Mouse (Mus musculus) monocyte, adult 2 months (primary cell): Measurements from ENCODE around the gene Qrich1.

ENCODE experiments used
- DNase-seq, 2 experiments: peaks; one replicate each; pipeline ENCODE4 v3.0.0; 2022; ENCODE audit warnings: low spot score in 2 of 2, low read depth in 1 of 2

Gene Qrich1

DNA sequence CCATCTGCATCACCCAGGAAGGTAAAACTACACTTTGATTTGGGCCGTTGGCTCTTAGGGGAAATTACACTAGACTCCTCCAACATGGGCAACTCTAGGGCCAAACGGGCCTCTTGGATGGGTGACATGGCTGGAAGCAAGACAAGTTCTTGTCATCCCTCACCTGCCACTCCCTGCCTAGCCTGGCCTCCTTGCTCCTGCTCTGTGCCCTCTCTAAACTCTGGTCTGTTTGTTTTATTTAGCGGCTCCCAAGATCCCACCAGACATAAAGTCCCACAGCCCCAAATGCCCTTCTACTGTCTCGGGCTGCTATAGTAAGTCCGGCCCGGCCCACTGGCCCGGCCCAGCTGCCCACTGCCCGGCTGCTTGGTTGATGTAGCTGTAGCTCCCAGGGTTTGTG, 47.1 kb downstream of the Qrich1 start:
- no peak for DNase-seq

DNA sequence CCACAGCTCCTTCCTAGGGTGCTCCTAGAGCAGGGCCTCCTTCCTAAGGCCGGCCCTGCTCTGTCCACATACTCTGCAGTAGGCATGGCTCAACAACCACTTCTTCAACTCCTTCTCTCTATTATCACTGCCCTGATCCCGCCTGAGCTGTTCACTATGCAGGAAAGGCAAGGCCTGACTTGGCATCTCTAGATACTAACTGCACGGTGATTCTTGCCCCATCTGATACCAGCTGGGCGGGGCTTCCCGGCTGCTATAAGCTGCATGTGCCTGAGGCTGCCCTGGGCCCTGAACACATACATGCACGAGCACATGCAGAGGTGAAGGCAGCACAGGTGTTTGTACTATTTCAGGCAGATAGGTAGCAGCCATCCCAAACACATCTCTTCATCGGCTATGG, 47.5 kb downstream of the Qrich1 start:
- DNase-seq: no peak

DNA sequence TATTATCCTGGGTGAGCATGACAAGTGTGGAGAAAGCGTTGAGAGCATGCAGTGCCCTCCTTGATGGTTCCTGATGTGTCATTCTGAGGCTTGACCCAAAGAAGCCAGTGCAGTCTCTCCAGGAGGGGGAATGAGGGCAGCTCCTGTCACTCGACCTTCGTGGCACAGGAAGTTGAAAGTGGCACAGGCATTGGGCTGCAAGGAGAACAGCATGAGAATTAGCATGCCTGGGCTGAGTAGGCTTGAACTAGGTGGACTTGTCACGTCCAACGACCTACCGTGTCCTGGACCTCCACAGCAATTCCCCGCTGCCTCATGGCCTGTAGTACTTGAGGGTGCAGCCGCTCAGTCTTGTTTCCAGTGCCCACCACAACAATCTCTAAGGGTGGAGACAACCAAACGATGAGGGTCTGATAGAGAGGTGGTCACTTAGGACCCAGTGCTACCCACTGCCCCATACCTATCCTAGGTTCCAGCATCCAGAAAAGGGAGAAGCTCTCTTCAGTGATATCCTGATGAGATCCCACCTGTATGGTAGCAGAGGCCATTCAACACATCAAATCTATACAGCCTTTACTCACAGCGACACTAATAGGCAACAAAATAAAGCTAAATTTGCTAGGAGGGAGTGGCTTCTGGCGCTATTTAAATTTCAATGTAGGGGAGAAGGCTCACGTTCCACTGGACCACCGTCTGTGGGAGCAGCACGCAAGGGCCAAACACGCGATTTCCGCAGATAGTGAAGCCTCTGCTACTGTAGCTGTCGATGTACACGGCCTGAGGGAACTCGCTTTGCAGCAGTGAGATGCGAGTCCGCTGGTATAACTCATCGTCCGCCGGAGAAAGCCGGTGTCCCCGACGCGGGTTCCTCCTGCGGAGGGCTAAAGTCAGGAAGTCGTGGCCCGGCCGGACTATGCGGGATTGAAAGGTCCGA, 49.5 kb downstream of the Qrich1 start:
- DNase-seq: no peak

DNA sequence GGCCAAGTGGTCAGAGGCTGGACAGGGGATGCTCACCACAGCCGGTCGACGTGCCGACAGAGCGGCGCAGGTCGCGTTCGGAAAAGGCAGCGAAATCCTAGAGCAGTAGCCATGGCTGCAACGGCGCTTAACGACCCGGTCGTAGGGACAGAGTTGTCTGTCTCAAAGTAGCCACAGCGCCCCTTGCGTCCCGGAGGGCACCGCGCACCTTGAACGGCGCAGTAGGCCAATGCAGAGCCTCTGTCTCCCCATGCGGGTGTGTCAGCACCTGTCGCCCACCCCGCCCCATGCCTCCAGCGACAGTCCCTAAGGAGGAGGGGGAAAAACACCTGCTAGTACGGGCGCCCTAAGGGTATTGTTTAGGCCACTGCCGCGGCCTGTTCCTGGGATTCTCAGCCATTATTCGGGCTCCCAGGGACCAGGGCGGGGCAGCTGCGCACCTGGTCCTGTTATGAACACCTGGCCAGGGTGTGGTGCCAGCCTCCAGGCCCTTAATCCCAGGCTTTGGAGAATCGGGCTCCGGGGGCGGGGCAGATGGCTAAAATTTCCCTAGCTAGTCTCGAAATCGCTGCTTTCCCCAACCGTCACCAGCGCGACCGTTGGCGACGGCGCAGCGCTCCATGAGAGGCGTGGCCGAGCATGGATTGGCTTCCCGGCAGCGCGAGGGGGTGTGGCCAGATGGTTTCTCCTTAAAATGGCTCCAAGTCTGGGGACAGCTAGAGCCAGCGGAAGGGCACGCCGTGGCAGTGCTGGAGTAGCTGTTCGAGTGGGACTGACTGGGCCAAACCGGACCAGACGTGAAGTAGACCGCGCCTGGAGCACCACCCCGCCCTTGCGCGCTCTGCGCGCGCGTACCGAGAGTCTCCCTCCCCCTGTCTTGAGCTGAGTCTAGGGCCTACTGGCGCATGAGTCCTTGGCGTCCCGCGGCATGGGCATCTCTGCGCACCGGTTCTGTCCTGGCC, 50.5 kb downstream of the Qrich1 start, which contains the start of gene Ndufaf3:
TSS of gene Ndufaf3 (minus strand) at position 620 of the 962 bp plus-strand sequence.
- DNase-seq: peak; percentile 90 to 93

DNA sequence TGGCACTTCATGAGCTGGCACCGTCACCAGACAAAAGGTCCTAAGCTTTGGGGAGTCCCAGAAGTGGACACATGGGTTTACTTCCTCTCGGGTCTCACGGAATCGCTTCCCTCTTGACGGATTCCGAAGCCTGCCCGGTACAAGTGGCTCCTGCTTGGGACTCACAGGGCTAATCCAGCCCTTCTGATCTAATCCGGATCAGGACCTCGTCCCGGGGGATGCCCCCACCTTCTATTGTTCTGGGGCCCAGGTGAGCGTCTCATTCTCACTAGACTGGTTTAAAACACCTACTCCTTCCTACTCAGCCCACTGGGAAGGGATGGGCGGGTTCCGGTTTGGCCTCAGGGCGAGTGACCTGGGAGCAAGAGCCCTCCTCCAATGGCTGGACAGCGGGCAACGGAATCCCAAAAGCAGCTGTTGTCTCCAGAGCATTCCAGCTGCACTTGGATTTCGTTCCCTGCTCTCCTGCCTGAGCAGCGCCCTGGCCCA, 51.4 kb downstream of the Qrich1 start:
- peak; percentile 27 to 57 for DNase-seq

DNA sequence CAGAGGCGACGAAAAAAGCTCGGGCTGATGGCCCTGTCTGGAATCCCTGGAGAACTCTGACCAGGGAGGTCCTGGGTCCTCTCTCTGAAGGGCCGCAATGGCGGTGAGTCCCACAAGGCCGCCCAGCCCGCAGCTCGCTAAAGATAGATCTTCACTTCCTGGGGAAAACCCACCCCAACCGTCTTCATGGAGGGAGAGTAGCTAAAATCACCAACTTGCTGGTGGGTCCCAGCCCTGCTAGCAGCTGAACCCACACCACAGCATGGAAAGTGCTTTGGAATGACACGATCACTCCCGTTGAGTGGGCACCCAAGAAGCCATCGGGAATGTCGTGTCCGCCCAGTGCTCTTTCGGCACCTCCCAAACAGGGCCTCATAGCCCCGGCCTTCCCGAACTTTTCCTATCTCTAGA, 51.9 kb downstream of the Qrich1 start:
- no peak for DNase-seq

DNA sequence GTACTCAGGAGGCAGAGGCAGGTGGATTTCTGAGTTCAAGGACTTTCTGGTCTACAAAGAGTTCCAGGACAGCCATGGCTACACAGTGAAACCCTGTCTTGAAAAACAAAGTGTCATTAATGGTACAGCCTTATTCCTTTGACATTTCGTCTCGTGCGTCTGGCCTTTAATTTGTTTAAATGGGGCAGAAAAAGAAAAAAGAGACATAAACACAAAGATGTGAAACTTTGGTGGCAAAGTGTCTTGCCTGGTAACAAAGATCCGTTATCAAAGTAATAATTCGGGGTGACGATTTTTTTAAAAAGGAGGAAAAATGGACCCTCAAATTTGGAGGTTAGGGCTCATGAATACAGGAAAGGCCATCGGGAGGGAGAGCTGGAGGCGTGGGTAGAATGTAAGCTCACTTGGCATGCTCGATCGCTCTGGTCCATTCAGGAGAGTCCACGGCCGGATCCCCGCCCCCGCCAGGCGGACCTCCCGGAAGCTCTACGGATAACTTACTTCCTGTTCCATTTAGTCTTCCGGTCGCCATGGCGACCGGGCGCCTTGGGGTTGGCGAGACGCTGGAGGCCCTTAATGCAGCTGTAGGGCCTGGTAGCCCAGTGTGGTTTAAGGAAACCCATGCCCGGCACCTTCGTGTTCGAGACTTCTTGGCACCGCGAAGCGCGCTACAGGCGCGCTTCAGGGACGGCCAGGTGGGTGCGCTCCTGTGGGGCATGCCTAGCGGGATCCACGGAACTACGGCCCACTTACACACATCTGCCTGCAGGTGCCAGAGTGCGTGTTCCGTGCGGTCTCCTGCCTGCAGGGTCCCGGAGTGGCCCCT, 53.0 kb downstream of the Qrich1 start, which contains the start of gene Dalrd3:
TSS of gene Dalrd3 (plus strand) at position 506 of the 826 bp plus-strand sequence.
- peak; percentile 58 to 78 for DNase-seq

DNA sequence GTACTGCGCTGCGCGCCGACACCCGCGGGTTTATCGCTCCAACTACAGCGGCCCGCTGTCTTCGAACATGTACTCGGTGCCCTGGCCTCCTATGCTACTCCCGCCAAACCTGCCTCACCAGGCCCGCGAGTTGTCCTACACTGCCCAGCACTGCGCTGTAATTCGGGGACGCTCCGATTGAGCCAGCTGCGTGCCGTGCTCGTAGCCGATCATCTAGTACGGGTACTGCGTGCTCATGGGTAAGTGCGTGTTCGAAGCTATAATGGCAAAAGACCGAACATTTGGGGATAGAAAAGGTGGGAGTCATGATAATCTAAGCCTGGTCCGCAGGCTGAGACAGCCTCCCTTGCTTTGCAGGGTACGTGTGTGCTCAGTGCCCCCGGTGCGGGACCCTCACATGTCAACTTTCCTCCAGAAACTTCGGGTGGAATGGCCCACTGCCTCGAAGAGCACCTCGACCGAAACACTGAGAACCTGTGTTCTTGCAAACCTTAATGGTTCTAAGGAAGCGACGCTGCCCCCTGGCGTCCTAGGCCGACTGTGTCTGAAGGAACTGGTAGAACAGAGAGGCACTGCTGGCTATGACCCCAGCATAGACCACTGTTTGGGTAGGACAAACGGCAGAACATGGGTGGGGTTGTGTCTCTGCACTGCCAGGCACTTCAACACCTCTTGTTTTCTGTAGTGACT, 53.7 kb downstream of the Qrich1 start:
- DNase-seq: peak; percentile 37 to 65

DNA sequence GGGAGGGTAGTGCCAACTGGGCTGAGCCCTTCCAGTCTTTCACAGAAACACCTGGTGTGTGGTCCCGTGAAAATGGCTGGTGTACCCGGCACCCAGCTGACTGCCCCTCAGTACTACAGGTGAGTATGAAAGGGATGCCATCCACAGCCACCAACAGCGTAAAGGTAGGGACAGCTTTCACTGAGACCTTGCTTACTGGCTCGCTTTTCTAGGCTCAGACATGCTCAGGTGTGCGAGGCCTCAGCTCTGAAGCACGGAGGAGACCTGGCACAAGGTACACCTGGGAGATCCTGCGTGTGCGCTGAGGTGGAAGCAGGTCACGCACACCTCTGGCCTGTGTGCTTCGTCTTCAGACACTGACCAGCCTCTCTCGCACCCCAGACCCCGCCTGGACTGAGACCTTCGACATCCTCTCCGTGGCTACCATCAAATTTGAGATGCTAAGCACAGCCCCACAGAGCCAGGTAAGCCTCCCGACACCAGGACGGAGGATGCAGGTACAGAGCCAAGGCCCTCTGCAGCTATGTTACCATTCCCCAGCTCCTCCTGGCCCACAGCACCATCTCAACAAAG, 54.9 kb downstream of the Qrich1 start:
- no peak for DNase-seq

DNA sequence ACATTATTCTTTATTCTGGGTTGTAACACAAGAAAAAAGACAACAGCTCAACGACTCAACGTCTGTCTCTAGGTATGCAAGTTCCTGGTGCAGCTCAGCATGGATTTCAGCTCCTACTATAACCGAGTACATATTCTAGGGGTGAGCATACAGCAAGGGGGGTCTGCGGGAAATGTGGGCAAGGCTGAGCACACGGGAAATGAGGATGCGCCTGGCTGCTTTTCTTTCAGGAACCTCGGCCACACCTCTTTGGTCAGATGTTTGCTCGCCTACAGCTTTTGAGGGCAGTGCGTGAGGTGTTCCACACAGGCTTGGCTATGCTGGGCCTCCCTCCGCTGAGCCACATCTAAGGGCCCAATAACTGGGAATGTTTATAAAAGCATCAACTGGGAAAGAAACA, 55.7 kb downstream of the Qrich1 start:
- no peak for DNase-seq

DNA sequence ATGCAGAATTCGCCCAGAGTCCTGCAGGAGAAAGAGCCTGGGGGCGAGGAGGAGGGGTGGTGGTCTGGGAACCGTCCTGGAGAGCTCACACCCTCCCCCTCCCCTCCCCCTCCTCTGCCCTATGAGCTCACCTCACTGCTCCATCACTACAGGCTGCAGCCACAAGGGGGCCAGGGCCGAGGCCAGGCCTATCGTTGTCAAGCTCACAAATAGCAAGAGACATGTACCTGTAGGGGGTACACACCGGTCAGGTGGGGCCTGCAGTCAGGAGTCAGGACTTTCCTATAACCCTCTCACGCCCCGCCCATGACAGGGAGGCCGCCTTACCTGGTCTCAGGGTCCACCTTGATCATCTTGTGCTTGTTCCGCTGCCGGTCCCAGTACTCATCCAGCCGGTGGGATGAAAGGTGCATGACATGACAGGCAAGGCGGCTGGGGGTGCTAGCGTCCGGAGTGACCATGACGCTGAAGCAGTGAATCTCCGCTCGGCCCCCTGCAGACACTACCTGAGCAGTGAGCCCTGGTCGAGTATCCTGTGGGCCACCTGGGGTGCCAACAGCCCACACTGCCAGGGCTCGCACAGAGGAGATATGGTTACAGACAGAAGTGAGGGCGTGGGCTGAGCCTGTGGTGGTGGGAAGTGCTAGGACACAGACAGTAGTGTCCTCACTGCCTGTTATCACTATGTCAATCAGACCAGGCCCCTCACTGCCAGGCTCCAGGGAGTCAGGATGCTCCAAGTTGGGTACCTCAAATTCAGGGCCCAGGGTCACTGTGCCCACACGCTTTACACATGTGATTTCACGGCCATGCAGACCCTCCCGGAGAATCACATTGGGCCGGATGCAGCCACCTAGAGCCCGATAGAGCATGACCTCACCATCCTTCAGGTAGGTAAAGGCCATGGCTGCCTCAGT, 57.4 kb downstream of the Qrich1 start:
- DNase-seq: no peak

DNA sequence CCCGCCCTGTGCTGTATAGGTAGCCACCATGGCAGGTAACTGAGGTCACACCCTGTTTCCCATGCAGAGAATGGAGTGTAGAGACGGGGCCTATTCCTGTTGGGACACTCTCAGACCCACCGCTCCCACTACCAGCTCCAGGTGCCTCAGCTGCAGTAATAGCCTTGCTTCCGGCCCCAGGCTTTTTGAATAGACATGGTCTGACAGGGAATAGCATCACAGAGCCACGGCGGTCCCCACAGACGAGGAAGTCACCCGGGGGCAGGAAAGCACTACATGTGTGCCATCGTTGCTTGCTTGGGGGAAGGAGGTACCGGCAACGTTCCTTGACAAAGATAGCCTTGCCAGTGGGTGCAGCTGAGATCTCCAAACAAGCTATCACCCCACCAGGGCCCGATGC, 58.3 kb downstream of the Qrich1 start:
- DNase-seq: no peak

DNA sequence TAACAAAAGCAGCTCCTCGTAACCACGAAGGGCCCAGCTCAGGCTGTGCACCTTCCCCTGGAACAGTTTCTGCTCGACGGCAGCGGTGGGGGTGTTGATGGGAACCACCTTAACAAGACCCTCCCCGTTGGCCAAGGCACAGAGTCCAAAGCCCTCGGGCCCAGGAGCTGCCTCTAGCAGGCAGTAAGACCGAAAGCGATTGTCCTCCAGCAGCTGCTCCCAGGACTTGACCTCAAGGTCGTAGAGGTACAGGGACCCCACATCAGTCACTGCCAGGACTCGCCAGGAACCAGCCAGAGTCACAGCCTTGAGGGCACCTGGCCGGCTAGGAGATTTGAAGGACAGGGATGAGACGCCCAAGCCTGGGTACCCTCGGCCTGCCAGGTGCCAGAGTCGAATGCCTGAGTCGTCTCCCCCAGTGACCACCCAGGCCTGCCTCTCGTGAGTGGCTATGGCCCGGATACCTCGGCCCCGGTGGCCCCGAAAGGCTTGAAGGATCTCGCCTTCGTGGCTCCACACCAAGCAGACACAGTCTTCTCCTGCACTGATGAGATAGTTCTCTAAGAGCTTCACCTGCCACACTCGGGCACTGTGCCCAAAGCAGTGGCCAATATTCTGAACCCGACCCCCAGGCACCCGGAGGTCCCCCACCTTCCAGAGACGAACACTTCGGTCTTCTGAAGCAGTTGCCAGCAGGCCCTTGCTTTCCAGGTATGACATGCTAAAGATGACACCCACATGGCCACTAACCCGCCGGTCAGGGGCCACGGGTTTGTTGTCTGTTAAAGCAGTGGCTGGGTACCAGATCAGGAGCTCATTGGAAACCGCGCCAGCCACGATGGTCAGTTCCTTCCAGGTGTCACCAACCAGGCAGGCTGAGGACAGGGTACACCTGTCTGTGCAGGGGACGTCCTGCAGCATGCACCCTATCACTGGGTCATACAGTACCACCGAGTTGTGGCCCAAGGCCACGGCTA, 59.0 kb downstream of the Qrich1 start:
- no peak for DNase-seq

DNA sequence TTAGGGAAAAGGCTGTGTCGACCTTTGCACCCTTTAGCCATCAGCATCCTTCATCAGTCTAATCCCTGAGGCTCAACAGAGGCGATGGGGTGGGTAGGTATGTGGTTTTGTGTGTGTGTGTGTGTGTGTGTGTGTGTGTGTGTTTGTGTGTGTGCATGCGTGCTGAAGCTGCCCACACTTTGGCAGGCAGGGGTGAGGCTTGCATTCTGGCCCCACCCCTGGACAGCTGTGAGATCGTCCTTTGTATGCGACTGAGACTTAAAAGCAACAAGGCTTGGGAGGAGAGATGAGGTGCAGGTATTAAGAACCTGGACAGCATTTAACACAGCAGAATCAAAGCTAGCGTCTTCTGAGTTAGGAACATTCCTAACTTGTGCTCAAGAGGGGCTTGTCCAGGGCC, 60.4 kb downstream of the Qrich1 start:
- no peak for DNase-seq

DNA sequence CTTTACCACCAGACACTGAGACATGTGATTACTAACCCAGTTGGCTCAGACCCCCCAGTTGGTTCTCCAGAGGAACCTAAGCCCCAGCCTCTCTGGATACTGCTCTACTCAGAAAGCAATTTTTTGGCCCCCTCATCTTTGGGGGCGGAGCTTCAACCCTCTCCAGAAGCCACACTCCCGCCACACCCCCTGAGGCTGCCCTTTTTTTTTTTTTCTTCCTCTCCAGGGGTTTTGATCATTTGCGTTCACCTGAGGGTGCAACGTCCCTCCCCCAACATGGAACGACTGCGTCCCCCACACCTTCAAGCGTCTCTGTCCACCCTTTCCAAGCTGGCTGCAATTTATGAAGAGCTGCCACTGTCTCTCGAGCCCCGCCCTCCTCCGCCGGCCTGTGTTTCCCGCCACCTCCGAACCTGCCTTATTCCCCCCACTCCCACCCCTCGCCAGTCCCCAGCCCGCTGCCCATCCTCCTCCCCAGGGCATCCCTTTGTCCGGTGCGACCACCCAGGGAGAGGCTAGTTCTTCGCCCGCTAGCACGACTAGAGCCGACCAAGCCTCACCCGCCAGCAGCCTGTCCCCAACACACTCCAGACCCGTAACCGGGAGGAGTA, 61.4 kb downstream of the Qrich1 start:
- DNase-seq: no peak

DNA sequence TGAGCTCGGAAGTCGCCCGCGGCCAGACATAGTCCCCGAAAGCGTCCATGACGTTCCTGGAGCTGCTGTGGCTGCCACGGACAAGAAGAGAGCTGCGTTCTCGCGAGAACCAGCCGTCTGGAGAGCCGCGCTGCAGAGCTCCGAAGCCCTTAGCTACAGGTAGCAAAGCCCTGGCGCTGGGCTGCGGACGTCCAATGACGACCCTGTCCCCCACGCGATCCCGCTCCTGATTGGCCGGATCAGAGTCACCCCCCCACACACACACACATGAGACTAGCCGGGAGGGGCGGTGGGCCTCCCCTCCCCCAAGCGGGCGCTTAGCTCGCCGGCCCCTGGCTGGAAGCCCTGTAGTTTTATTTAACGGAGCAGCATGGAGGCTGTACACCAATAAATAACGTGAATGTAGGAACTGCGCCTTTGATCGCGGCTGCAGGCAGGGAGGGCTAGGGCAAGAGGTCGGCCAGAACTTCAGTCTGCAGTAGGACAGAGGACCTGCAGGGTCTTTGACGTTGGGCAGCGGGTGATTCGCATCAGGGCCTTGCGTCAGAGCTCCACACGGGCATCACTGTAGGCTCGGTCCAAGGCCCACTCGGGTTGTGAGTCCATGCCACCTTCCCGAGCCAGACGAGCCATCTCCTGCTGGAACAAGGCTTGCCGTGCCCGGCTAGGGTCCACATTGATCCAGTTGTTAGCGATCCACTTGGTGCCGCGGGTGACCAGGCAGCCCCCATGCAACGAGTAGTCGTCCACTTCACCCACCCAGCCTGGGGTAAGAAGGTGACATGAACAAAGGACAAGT, 62.1 kb downstream of the Qrich1 start, which contains the start of gene Wdr6:
TSS of gene Wdr6 (minus strand) at position 195 of the 799 bp plus-strand sequence.
- peak in 1 of 2 experiments; percentile 56 for DNase-seq
